Mouse (Mus musculus) WW6 (cell line): ENCODE measurements around the gene Tatdn3.

Source experiments
- DNase-seq: peaks from one replicate; pipeline ENCODE4 v3.0.0-alpha.2; 2013; ENCODE audit warnings: low read depth, low spot score

Tatdn3 gene

DNA sequence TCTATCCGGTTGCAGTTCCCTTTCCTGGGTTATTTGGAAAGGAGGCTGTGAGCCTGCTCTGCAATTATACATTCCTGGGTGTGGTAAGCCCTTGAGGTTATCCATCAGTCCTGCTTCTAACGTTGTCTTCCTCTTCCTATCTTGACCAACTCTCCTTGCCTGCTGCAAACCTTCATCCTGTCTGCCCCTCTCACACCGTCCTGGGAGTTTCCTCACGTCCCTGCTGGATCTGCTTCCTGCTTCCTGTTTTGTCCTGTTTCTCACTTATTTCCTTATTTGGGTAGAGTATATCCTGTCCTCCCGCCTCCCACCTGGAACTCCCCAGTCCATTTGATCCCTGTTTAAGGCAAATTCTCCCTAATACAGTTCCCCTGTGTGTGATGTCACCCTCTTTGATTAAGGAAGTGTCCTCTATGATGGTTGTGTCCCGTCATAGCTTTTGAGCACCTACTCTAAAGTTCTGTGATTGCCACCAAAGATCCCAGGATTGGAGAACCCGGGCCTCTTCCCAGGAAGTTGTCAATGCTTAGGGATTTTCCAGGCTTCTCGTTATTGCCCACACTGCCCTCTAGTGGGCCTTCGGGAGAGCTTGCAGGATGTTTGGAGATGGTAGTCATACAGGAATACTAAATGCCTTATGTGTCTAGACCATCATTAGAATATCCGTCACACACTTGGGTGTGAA is 12.6 kb upstream of the Tatdn3 start:
- DNase-seq, result peak; percentile 45

DNA sequence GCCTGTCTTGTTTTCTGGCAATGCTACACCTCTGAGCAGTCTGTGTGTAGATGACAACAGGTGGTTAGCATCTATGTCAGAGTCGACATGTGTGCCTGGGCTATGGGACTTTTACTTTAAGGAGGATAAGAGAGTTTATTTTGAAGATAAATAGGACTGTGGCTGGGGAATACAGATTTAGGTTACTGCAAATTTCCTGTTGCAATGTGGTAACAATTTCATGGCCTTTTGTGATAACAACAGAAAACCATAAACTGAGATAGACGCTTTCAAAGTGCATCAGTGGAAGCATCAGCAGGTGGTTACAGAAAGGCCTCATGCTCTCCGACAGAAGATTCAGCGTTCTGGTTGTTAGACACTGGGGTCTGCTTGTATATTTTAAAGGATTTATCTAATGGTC is 10.8 kb upstream of the Tatdn3 start:
- DNase-seq, result no peak

DNA sequence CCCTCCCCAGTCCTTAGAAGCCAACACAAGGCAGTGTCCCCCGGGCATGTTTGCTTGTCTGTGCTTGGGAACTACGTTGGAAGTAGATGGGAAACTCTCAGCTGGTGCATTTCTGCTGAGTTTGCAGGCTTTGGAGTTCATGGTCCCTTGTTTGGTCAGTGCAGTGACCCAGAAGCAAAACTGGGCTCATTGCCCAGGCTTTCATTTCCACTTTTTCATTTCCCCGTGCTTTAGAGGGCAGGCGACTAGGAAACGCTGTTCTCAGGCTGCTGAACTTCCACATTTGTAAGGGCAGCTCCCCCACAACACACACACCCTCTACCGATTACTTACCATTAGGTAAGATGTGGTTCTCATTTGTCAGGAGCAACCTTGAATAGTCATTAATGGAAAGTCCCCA is 10.3 kb upstream of the Tatdn3 start:
- DNase-seq, result no peak

DNA sequence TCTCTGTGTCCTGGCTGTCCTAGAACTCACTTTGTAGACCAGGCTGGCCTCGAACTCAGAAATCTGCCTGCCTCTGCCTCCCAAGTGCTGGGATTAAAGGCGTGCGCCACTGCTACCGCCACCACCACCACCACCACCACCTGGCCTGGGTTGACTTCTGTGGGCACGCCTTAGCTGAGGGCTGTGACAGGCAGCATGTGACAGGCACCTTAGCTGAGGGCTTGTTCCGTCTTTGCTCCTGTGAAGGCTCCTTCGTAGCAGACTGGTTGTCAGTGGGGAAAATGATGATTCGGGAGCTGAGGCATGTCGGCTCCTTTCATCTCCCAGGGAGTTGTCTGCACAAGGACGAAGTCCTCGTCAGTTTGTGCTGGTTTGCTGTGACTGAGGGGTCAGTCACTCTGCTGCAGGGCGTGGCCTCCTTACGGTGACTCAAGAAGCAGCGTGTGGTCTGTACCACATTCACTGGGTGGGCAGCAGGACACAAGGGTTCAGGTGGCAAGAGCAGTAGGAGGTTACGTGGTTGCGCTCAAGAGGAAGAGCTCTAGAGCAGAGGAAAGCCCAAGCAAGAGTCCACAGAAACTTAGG is 9.7 kb upstream of the Tatdn3 start:
- DNase-seq, result no peak

DNA sequence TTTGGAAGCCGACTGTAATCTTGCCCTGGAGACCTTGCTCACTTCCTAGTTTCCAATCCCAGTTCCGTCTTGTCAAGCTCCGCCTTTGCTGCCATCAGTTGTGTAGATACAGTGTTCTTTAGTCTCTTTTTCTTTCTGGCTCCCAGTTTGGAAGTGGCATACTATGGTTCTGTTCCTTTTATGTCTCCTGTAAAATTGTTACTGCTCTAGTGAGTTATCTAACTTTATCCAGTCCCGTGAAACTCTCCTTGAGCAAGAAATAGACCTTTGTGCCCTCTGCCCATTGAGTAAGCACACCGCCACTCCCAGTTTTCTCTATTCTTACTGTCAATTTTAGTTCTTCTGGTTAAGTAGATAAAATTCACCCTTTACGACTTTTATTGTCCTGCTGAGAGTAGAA is 8.9 kb upstream of the Tatdn3 start:
- no peak for DNase-seq

DNA sequence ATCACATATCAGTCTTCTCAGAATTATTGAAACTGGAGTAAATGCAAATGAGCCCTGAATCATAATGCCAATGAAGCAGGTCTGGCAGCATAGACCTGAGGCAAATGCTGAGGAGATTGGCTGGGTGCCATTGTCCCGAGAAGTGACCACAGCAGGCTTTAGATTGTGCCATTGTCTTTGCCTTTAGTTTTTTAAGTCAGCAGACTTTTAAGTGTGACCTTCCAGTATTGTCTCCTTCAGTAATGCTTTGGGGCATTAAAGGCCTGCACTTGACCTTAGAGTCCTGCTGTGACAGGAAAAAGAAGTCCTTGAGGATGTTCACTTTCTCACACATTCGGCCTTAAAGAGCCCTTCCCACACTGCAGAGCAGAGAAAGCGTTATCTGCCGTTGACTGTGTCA is 7.5 kb upstream of the Tatdn3 start:
- DNase-seq, result no peak

DNA sequence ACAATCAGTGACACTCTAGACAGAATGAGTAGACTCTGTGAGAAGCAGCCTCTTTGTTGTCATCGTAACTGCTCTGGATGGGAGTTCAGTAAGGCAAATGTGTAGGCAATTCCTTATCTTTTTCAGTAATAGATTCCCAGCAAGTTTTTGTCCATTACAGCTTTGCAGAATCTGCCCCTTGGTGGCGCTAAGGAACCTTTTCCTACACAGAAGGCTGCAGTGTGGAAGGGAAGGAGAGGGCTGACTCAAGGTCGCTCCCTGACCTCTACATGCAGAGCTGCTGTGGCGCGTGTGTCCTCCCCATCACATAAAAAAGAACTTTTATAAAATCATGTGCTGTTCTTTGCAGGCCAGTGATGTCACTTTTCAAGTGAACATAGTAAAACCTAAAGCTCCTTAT is 5.6 kb upstream of the Tatdn3 start:
- no peak for DNase-seq

DNA sequence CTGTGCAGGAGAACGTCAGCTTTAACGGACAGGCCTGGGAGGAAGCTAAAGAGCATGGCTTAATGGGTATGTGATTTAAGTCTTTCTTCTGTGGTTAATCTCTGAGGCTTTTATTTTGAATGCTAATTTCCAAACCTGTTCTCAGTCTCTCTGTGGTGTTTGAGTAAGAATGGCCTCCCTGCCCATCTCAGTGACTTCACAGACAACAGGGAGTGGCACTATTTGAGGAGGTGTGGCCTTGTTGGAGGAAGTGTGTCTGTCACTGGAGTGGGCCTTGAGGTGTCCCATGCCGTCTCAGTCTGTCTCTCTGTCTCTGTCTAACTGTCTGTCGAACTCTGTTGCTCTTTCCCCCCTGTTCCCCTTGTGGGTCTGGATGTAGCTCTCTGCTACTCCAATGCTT is 2.5 kb upstream of the Tatdn3 start:
- DNase-seq, result no peak

DNA sequence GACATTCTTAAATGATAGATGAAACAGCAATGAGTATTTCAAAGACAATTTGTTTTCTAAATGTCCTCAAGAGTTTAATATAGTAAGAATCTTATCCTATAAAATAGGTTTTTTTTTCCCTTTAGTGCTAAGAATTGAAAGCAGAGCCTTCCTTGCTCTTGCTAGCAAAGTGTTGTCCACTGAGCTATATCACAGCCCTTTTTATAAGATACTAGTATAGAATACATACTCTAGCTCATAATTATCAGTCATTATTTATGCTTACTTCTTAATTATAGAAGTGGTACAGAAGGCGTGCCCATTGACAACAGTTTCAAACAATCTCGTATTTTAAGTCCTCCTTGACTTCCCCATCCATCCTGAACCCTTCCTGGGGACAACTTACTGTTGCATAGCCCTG is 1.8 kb upstream of the Tatdn3 start:
- no peak for DNase-seq

DNA sequence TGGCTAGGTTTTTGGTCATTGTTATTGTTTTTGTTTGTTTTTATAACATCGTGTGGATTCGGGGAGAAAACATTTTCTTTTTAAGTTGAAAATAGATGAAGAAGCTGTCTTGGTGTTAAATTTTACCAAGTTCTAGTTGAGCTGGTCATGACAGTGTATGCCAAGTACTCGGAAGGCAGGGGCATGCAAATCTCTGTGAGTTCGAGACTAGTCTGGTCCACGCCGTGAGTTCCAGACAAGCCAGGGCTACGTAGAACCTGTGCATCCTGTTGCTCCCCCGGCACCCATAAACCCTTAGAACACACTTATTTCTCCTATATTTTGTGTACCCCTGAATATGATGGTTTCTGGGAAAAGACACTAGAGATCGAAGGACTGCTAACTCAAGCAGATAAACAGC is 968 bp upstream of the Tatdn3 start:
- DNase-seq, result no peak

DNA sequence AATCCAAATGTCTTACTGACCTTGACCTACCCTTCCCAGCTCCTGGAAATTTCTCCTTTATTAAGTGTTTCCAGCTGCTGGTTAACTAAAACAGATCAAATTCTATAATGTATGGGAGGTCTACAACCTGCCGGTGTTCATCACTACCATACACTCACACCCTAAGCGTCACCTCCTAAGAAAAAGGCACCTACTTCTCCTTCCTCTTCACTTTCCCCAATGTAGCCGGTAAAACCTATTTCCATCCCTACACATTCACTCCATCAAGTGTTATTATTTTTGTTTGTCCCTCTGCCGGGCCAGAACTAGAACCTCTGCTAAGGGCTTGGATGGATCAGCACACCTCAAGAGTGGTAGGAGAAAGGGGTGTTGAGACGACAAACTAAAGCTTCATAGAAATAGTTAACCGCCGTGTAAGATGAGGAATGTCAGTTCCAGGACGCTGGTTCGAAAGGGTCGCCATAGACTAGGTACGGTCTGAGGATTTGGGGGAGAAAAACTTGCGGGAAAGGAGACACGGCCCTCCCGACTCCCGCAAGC is 421 bp downstream of the Tatdn3 start:
- no peak for DNase-seq

DNA sequence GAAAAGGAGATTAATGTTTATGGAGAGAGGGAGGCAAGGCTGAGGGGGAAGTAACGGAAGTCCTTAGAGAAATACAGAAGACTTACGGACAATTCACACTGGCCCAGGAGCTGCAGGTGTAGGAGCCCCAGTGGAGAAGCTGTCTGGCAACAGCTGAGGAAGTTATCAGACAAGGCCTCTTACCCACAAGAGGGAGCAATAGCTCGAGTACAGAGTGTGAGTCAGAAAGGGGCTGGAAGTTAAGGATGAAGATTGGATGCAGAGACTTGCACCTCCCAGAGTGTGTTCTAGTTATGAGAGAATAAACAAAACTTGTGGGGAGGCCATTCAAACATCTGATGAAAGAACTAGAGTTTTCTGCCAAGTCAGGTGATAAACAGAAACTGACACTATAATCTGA is 5.3 kb downstream of the Tatdn3 start:
- DNase-seq, result no peak

DNA sequence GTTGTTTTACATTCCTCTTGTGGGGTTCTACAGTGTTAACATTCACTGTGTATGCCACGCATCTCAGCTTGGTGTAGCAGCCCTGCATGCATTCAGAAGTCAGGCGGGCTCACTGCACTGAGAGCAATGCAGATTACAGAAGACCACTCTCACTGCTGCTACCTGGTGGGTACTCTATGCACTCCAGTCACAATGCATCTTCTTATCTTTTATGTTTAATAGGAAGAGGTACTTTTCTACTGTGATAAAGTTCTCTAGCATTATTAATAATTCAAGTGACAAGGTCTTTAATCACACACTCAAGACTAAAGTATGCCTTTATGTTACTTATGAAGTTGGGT is 7.2 kb downstream of the Tatdn3 start:
- no peak for DNase-seq

DNA sequence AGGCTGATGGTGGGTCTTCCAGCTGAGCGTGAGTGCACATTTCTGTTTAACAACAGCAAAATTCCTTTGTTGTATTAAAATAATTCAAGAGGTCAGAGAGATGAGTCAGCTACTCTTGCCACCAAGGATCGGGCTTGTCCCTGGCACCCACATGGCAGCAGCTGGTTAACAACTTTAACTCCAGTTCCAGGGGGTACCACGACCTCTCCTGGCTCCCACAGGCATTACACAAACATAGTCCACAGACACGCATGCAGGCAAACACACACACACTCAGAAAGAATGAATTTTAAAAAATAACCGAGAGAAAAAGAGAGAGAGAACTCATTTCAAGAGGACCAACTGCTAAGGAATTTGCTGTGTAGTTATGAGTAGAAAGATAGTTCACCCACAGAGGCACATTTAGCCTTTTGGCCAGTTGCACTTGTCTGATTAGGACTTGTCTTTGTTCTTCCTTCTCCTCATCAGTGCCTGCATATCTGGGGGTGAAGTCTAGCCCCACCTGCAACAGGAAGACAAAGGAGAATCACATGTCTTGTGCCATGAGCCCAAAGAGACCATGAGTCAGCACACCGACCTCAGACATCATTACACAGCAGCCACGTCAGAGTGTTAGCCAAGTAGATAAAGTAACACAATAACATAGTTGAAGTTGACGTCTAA is 7.7 kb downstream of the Tatdn3 start:
- DNase-seq, result no peak

DNA sequence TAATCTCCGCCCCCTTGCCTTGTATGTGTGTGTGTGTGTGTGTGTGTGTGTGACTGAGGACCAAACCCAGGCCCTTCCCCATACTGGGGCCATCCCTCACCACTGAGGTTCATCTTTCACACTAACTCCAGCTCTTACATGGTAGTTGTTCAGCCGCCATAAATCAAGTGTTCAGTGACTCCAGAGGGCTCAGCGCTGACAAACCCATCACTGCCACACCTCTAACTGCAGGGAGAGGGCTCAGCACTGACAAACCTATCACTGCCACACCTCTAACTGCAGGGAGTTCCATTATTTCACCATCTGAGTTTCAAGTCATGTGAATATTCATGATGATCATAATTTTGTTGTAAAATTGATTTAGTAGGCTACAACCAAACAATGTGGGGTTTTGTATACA is 9.2 kb downstream of the Tatdn3 start:
- DNase-seq, result no peak

DNA sequence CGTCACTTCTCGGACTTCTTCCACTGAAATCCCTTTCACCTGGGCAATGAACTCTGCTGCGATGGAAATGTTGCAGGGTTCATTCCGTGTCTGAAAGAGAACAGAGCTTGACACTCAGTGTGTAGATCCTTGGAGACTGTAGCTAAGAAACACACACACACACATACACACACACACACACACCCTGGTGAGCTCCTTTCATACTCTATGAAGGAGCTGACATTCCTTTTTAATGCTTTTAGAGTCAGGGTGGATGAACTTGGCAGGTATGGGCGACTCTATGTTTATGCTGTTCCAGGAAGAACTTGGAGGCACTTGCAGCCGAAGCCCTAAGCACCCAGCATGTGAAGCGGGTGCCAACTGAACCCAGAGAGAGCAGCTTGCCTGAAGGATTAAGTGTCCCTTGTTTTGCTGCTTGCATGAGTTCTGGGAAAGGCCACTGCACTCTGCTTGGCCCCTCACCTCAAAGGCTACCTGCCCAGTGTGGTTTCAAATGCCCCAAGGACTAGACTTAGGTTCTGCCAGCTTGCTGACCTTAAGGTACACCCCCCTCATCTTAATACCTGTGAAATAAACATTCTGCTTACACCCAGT is 16.4 kb downstream of the Tatdn3 start:
- DNase-seq, result no peak

DNA sequence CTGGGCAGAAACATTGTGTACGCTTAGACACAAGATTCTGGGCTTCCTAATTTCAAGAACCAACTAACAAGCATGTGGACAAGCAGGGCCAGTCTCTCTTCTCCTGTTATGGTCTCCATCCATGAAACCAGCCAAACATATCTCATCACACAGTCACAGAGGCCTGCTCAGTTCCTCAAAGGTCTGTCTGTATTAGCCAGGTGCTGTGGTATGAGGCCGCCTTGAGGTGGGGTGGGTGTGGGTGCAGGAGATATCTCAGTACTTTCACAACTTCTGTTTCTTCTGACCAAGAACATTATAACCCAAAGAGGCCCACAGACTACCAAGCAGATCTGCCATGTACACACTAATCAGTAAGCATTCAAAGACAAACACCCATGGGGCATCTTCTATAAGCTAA is 17.5 kb downstream of the Tatdn3 start:
- no peak for DNase-seq

DNA sequence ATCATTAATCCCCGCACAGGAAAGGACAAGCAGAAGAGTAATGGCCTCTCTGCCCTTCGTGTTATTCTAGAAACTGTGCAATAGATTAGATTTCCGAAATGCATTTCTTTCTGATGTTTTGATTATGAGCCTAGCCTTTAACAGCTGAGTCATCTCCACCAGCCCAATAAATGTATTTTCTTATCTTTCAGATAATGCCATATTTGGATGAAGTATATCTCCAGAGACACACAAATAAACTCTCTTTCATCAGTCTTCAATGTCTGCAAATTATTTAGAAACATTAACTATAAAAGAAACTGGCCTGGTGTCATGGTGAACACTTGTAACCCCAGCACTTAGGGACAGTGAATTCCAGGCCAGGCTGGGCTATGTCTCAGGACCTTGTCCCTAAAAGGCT is 20.0 kb downstream of the Tatdn3 start:
- DNase-seq, result no peak

DNA sequence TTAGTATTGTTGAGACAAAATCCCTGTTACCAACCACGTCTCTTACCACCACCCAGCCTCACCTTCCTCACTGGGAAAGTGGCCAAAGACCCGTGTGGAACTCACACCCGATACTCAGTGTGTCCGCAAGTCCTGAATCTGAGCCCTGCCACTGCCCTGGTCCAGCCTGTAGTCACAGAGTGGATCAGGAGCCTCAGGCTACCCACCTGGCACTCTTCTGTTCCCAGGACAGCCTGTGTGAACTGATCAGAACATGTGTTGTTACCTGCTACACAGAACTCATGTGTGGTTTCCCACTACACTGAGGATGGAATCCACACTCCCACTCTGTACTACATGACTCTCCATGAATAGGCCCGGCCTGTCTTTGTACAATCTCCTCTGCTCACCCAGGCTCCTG is 20.6 kb downstream of the Tatdn3 start:
- no peak for DNase-seq

DNA sequence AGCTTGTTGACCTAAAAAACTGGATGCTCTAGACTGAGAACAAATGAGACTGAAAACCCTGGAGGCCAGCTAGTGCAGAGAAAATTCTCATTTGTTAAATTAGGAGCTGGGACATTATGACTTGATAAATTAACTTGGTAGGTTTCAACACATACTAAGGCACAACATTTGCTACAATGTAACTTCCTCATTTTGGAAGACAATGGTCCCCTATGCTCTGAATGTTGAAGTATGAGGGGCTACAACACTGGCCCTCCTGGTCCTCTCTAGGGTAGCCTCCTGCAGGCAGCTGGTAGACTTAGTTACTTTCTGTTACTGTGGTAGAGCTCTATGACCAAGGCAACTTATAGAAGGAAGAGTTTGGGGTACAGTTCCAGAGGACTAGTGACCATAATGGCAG is 21.4 kb downstream of the Tatdn3 start:
- DNase-seq, result no peak

DNA sequence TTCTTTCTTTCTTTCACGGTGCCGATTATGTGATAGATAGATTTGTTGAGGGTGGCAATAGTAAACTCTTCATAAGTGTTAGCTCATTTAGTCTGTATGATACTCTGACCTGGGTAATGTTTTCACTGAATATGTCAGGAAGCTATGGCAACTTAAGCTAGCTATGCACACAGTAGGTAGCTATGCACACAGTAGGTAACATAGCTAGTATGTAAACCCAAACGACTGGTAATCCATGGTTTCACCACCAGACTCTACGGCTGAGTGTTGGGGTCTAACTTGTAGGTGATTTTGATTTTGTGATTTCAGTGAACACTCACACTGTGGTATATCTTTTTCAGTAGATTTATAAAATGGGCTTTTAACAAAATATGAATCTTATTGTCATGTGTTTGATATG is 24.7 kb downstream of the Tatdn3 start:
- no peak for DNase-seq

DNA sequence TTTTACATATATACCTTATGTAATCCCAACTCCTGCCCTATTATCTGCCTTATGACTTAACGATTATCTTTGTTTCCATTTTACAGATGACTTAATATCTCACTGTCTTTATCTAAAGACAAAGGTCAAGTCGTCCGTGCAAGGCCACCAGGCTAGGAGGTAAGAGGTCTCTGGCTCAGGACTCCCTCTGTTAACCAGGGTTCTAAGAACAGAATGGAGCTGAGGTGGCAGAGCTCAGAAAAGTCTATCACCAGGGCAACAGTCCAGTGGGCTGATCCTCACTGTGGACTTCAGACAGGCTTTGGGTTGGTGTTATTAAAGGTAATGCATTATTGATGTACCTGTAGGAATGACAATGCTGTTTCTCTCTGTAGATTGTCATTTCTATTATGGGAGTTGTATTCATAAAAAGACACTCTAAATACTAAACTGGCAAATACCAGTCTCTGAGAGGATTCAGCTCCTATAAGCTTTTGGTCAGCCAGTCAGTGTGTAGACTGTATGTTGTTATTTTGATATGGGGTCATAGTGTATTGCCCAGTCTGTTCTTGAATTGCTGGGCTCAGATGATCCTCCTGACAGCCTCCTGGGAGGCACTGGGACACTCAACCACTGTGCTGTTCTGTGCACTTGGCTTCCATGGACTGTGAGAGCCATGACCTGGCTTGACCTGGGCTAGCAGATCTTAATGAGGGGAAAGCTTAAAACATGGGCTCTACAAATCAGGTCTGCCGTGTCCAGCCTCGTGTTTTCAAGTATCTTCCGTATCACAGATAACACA is 26.0 kb downstream of the Tatdn3 start, which contains the start of gene Spata45:
Spata45 (plus strand) TSS at position 86 of the 781 bp plus-strand sequence.
- DNase-seq, result no peak
